Mouse (Mus musculus) ES-E14 (cell line): ENCODE data around the gene Klhdc1. TPM values are rescaled to one million over a fixed set of nuclear protein-coding genes. Genes with fewer than 3 reads are reported as not detected.

Experiments used
- DNase-seq: peaks from one replicate; pipeline ENCODE4 v3.0.0-alpha.2; 2013; ENCODE audit warnings: low read depth, low spot score
- H3K27ac ChIP-seq: 2 replicates; pipeline ENCODE4 v1.5.1; 2012; ENCODE audit warnings: low read depth, mild to moderate bottlenecking, low read length, moderate library complexity, mixed read lengths; ENCODE audit not compliant: poor library complexity, insufficient read depth, severe bottlenecking
- H3K36me3 ChIP-seq: 2 replicates; pipeline ENCODE4 v1.6.1; 2012; ENCODE audit warnings: mild to moderate bottlenecking, low read length, moderate library complexity, mixed read lengths; ENCODE audit not compliant: control insufficient read depth, poor library complexity, insufficient read depth, severe bottlenecking
- H3K4me1 ChIP-seq, 2 experiments: fragments of 150-350 bp in 1 of 2; sonication (generic) in 1 of 2; 2 replicates each; pipeline ENCODE4 v1.6.1; 2012; ENCODE audit warnings: low read length in 2 of 2, mild to moderate bottlenecking in 1 of 2, mixed read lengths in 1 of 2; ENCODE audit not compliant: control insufficient read depth in 2 of 2, insufficient read depth in 2 of 2, poor library complexity in 1 of 2
- H3K4me3 ChIP-seq, 2 experiments: fragments of 150-350 bp in 1 of 2; sonication (generic) in 1 of 2; 2 replicates each; pipeline ENCODE4 v1.5.1; 2012; ENCODE audit warnings: low read length in 2 of 2, low read depth in 1 of 2, mild to moderate bottlenecking in 1 of 2, mixed read lengths in 1 of 2; ENCODE audit not compliant: insufficient read depth in 1 of 2, poor library complexity in 1 of 2, severe bottlenecking in 1 of 2
- H3K9ac ChIP-seq: 2 replicates; pipeline ENCODE4 v1.6.1; 2012; ENCODE audit warnings: low read depth, mild to moderate bottlenecking, low read length, mixed read lengths; ENCODE audit not compliant: poor library complexity, insufficient read depth, severe bottlenecking
- H3K9me3 ChIP-seq: fragments of 150-350 bp; sonication (generic); 2 replicates; pipeline ENCODE4 v1.6.1; 2012; ENCODE audit warnings: low read depth, mild to moderate bottlenecking, low read length; ENCODE audit not compliant: control insufficient read depth, insufficient read depth
- CHD2 ChIP-seq: IDR thresholded peaks from 2 replicates; pipeline ENCODE4 v1.6.1; 2014; ENCODE audit warnings: mild to moderate bottlenecking, low read depth, low read length, inconsistent platforms
- HCFC1 ChIP-seq: IDR thresholded peaks from 2 replicates; pipeline ENCODE4 v1.6.1; 2012; ENCODE audit warnings: low read length, inconsistent platforms, borderline replicate concordance; ENCODE audit not compliant: insufficient read depth
- MAFK ChIP-seq: IDR thresholded peaks from 2 replicates; pipeline ENCODE4 v1.6.1; 2014; ENCODE audit warnings: mild to moderate bottlenecking, low read depth, low read length, inconsistent platforms; ENCODE audit not compliant: insufficient read depth
- ZC3H11A ChIP-seq: IDR thresholded peaks from 2 replicates; pipeline ENCODE4 v1.6.1; 2012; ENCODE audit warnings: low read depth, mild to moderate bottlenecking, inconsistent platforms, low read length, borderline replicate concordance
- ZNF384 ChIP-seq: IDR thresholded peaks from 2 replicates; pipeline ENCODE4 v1.6.1; 2012; ENCODE audit warnings: low read depth, low read length, inconsistent platforms
- in situ Hi-C, 2 experiments: fragments of 600-800 bp; cut with MboI; formaldehyde crosslinking; loops; one replicate each; pipeline ENCODE4 v1.15.1; 2025; ENCODE audit warnings: low sequenced_read_pairs in 2 of 2, inconsistent platforms in 1 of 2; ENCODE audit not compliant: unreplicated experiment in 2 of 2
- total RNA-seq: library from RNA; depleted of rRNA; stranded (reverse); fragments of 300-350 nt; gene quantifications from 2 replicates; pipeline ENCODE4 v1.2.3, GENCODE M21; 2012

The Klhdc1 gene
- total RNA-seq, 1 experiment: 1.7 TPM

DNA sequence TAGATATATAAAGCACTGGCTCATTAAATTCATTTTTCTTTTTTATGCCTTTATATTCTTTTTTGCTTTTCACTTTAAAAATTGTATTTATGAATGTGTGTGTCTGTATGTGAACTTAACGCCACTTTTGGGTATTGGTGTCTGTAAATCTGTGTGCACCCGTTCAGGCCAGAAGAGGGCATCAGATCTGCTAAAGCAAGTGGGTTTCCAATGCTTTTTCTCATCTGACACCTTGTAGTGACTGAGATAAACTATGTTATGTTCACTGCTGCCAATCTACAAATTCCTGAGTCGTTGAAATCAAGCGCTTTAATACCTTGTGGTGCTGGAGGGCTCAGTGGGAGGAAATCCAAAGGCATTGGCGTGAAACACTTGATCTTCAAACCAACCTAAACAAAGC is 29.9 kb upstream of the Klhdc1 start:
- H3K9ac ChIP-seq: no peak overlapping the region
- DNase-seq: no peak
- in situ Hi-C loops: no loop called here
- H3K36me3 ChIP-seq: peaks cover 32% of the 10 kb centered on the region
- peaks cover 4 to 6% of the 10 kb centered on the region in 2 experiments; a peak in 1 of 4 replicates for H3K4me1 ChIP-seq
- no peak for TF ChIP-seq MAFK
- TF ChIP-seq HCFC1: no peak
- no peak for TF ChIP-seq ZC3H11A
- no peaks in the 10 kb centered on the region for H3K9me3 ChIP-seq
- H3K4me3 ChIP-seq: no peak overlapping the region
- no peak overlapping the region; the same call in 1 of the 2 replicates for H3K27ac ChIP-seq

DNA sequence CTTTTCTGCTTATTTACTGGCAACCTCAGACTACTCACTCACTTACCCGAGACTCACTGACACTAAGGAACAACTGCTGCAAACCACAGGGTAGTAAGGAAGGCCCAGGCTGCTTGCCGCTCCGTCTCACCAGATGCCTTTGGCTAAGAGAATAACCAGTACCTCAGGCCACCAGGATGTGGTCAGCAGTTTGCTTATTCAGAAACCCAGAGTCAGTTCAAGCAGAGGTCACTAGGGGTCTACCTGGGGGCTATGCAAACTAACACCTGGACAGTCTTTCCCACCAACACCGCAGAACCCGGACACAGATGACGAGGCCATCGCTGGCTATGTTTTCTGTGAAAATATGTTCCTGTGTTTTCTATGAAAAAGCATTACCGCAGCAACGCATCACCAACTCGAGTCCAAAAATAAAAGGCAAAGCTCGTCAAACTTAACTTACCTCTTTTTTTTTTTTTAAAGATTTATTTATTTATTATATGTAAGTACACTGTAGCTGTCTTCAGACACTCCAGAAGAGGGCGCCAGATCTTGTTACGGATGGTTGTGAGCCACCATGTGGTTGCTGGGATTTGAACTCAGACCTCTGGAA is 27.7 kb upstream of the Klhdc1 start:
- Histone ChIP-seq H3K36me3 (peaks cover 34% of the 10 kb centered on the region), H3K9me3 (no peaks in the 10 kb centered on the region), H3K4me3 (no peak overlapping the region), H3K9ac (no peak overlapping the region), H3K27ac (no peak overlapping the region), H3K4me1 (peaks cover 4% of the 10 kb centered on the region in 2 experiments; a peak in 1 of 4 replicates)
- DNase-seq: no peak
- in situ Hi-C loops: no loop called here
- TF ChIP-seq ZNF384 (peak; percentile 68), HCFC1 (no peak), CHD2 (no peak)

- H3K36me3 ChIP-seq: peaks cover 37% of the 10 kb centered on the region
- no peak overlapping the region for H3K4me3 ChIP-seq
- H3K27ac ChIP-seq: no peak overlapping the region
- H3K9me3 ChIP-seq: no peaks in the 10 kb centered on the region
- no peak for TF ChIP-seq MAFK
- no peak for TF ChIP-seq ZC3H11A
- TF ChIP-seq CHD2: no peak
- no peak for TF ChIP-seq HCFC1
- TF ChIP-seq ZNF384: no peak
- H3K9ac ChIP-seq: no peak overlapping the region
- DNase-seq: no peak
- peaks cover 4% of the 10 kb centered on the region in 2 experiments; a peak in 1 of 4 replicates for H3K4me1 ChIP-seq
- in situ Hi-C loops: no loop called here
These were observed 26.6 kb upstream of the Klhdc1 start for GRCm38 (mm10) chr12:69214393-69214792.

GRCm38 (mm10) chr12:69215000-69215785 is 25.8 kb upstream of the Klhdc1 start:
- Histone ChIP-seq H3K9me3 (no peaks in the 10 kb centered on the region), H3K9ac (no peak overlapping the region), H3K4me1 (peaks cover 0 to 4% of the 10 kb centered on the region in 2 experiments; a peak in 1 of 4 replicates), H3K27ac (no peak overlapping the region), H3K4me3 (no peak overlapping the region), H3K36me3 (peaks cover 39% of the 10 kb centered on the region)
- in situ Hi-C loops: no loop called here
- TF ChIP-seq HCFC1 (no peak), MAFK (no peak)
- no peak for DNase-seq
